ENCODE assay signal across 8 mouse cellular contexts in genomic region chr6:85961101-85962091, GRCm38 (mm10). TPM values are rescaled to one million over a fixed set of nuclear protein-coding genes. Genes with fewer than 3 reads are reported as not detected.
DNase-seq lines count a peak whose midpoint lies in the region; ATAC-seq and TF ChIP-seq lines count a peak whose summit lies in the region.

Dusp11 (minus strand) TSS chr6:85961667.

- H3K4me3 ChIP-seq in bone marrow macrophage, adult 2 months (ENCODE audit: insufficient read depth, low read length): peak within 1 kb of the TSS; percentile 88
- H3K4me3 ChIP-seq in embryonic fibroblast, embryonic 13.5 days (ENCODE audit: insufficient read depth, low read length): peak within 1 kb of the TSS; percentile 83
- H3K4me3 ChIP-seq in heart, embryonic 10.5 days: peak within 1 kb of the TSS; percentile 96
- H3K4me3 ChIP-seq in kidney, embryonic 15.5 days (replicated peaks): peak within 1 kb of the TSS; percentile 91

- H3K4me2 ChIP-seq in kidney, embryonic 15.5 days: peak within 1 kb of the TSS; percentile 76

- ATAC-seq in kidney, embryonic 15.5 days (replicated peaks; ENCODE audit: low FRiP score): peak; percentile 95
- ATAC-seq in monocyte, adult 5-6 weeks (replicated peaks; ENCODE audit: insufficient number of reproducible peaks, low FRiP score, low TSS enrichment, poor library complexity, severe bottlenecking): peak; percentile 88

- TF ChIP-seq POLR2A in bone marrow macrophage, adult 2 months (IDR thresholded peaks at IDR 0.05; ENCODE audit: borderline replicate concordance, low read depth, low read length): 0 out of 2 replicates have a peak, but pooled peaks have one; percentile 26
- TF ChIP-seq POLR2A in embryonic fibroblast, embryonic 13.5 days (IDR thresholded peaks at IDR 0.05; ENCODE audit: low read depth, low read length): peak; percentile 90

- no peaks in the 10 kb centered on the region for H3K9me3 ChIP-seq in heart, embryonic 10.5 days
- no peaks in the 10 kb centered on the region for H3K9me3 ChIP-seq in kidney, embryonic 15.5 days (replicated peaks)

- DNase-seq in A20 (ENCODE audit: low read depth, low spot score) (peak; percentile 96), liver (peak; percentile 95)
- DNase-seq in heart, embryonic 10.5 days (ENCODE audit: low spot score): peak; percentile 96
- peak; percentile 93 to 97 for DNase-seq in spleen, postnatal 4 days (ENCODE audit: low spot score in 2 of 2)

- H3K36me3 ChIP-seq in heart, embryonic 10.5 days: peaks cover 22% of the 10 kb centered on the region
- H3K36me3 ChIP-seq in kidney, embryonic 15.5 days: peaks cover 22% of the 10 kb centered on the region

- WGBS in heart, embryonic 10.5 days: under 1% methylated on average over 70 of the region's 70 CpGs
- under 1% methylated on average over 70 of the region's 70 CpGs for WGBS in kidney, embryonic 15.5 days

- H3K9ac ChIP-seq in kidney, embryonic 15.5 days: peak within 1 kb of the TSS; percentile 87

- no peaks in the 10 kb centered on the region for H3K27me3 ChIP-seq in heart, embryonic 10.5 days (ENCODE audit: insufficient read depth, poor library complexity, severe bottlenecking)
- no peaks in the 10 kb centered on the region for H3K27me3 ChIP-seq in kidney, embryonic 15.5 days

- peak within 1 kb of the TSS; percentile 93 for H3K27ac ChIP-seq in bone marrow macrophage, adult 2 months (ENCODE audit: insufficient read depth, low read depth, low read length)
- H3K27ac ChIP-seq in embryonic fibroblast, embryonic 13.5 days (ENCODE audit: insufficient read depth, low read length): peak within 1 kb of the TSS; percentile 98
- H3K27ac ChIP-seq in heart, embryonic 10.5 days: peak within 1 kb of the TSS; percentile 98
- peak within 1 kb of the TSS; percentile 100 for H3K27ac ChIP-seq in kidney, embryonic 15.5 days

- peaks cover 6% of the 10 kb centered on the region for H3K4me1 ChIP-seq in bone marrow macrophage, adult 2 months (ENCODE audit: control insufficient read depth, insufficient read depth, low read length)
- no peaks in the 10 kb centered on the region; the same call in 1 of the 2 replicates for H3K4me1 ChIP-seq in embryonic fibroblast, embryonic 13.5 days (ENCODE audit: control insufficient read depth, insufficient read depth, low read length)
- peaks cover 5% of the 10 kb centered on the region for H3K4me1 ChIP-seq in heart, embryonic 10.5 days
- H3K4me1 ChIP-seq in kidney, embryonic 15.5 days: peaks cover 10% of the 10 kb centered on the region

- TF ChIP-seq CTCF in bone marrow macrophage, adult 2 months (IDR thresholded peaks at IDR 0.05; ENCODE audit: low read depth, low read length): no peak
- no peak for TF ChIP-seq CTCF in embryonic fibroblast, embryonic 13.5 days (IDR thresholded peaks at IDR 0.05; ENCODE audit: borderline replicate concordance, insufficient read depth, low read length)

RNA-seq across cellular contexts. Expression of gene Dusp11, which starts in this region (rescaled TPM):
- polyA plus RNA-seq in bone marrow macrophage, adult 2 months (2012; ENCODE audit: insufficient read depth, insufficient read length, missing spikeins): 105 and 108 TPM in 2 replicates
- polyA plus RNA-seq in embryonic fibroblast, embryonic 13.5 days (2011; ENCODE audit: insufficient read length, low read depth, missing spikeins): 110 and 114 TPM in 2 replicates
- 38.0 and 39.9 TPM in 2 replicates for polyA plus RNA-seq in heart, embryonic 10.5 days (2016; fragmentation: Nextera tagmentation; extraction: Ambion mirVana)
- 44.1 and 45.0 TPM in 2 replicates for polyA plus RNA-seq in kidney, embryonic 15.5 days (2015; fragmentation: Nextera tagmentation; extraction: Ambion mirVana)
- 75.8 to 124 TPM (median 81.0 TPM) in 3 replicates for total RNA-seq in monocyte, adult 5-6 weeks (2017)

Comparison
In these comparisons a context has a peak if more than half of its experiments do, and no peak if none do; other contexts are left out.
1. Peak in every context shown above with its lines: DNase-seq, ATAC-seq, H3K4me3 ChIP-seq and H3K27ac ChIP-seq.